Comparison of ENCODE assay signal across 9 mouse cellular contexts in genomic region chr8:36361255-36361654, GRCm38 (mm10).
DNase-seq lines count a peak whose midpoint lies in the region; ATAC-seq and TF ChIP-seq lines count a peak whose summit lies in the region.
"Had no signal": no experiment of that assay in that cellular context is flagged by ENCODE, and none has a peak within 500 bp of the region (broad histone marks: within the 10 kb centered on the region; RNA-seq: fewer than 3 reads in every experiment).

No protein-coding gene starts in this region.

- TF ChIP-seq POLR2A in brain, embryonic 14.5 days (IDR thresholded peaks at IDR 0.05; ENCODE audit: borderline replicate concordance, extremely low read depth, insufficient read depth, insufficient read length, poor library complexity, severe bottlenecking): no peak

- H3K36me3 ChIP-seq in hindbrain, embryonic 11.5 days (ENCODE audit: control insufficient read depth, insufficient read depth, low read length): no peaks in the 10 kb centered on the region
- no peaks in the 10 kb centered on the region for H3K36me3 ChIP-seq in hindbrain, embryonic 12.5 days
- H3K36me3 ChIP-seq in forebrain, embryonic 12.5 days (replicated peaks): no peaks in the 10 kb centered on the region
- no peaks in the 10 kb centered on the region for H3K36me3 ChIP-seq in hindbrain, postnatal 0 days (ENCODE audit: insufficient read depth, low read length)
- no peaks in the 10 kb centered on the region for H3K36me3 ChIP-seq in midbrain, embryonic 11.5 days (ENCODE audit: control insufficient read depth, insufficient read depth, low read length)

- DNase-seq in hindbrain, embryonic 11.5 days (ENCODE audit: low spot score): peak; percentile 88
- peak; percentile 87 for DNase-seq in brain, embryonic 14.5 days (ENCODE audit: low read depth)
- peak; percentile 85 for DNase-seq in hindbrain, postnatal 0 days (ENCODE audit: low spot score)
- DNase-seq in left cerebral cortex, adult 2 months (ENCODE audit: extremely low spot score in 1 of 2, low spot score in 2 of 2): peak; percentile 78
- DNase-seq in midbrain, embryonic 11.5 days (ENCODE audit: low spot score, missing footprints): peak; percentile 95
- DNase-seq in spleen, postnatal 36 days (ENCODE audit: low spot score in 2 of 2): peak; percentile 9 to 13

- no peak overlapping the region for H3K9ac ChIP-seq in hindbrain, embryonic 11.5 days (ENCODE audit: low read depth, low read length)
- H3K9ac ChIP-seq in hindbrain, embryonic 12.5 days: no peak overlapping the region
- H3K9ac ChIP-seq in forebrain, embryonic 12.5 days: no peak overlapping the region
- no peak overlapping the region for H3K9ac ChIP-seq in hindbrain, postnatal 0 days (replicated peaks; ENCODE audit: low read length)
- H3K9ac ChIP-seq in midbrain, embryonic 11.5 days (ENCODE audit: low read length): no peak overlapping the region

- intact Hi-C loops in left cerebral cortex, adult 2 months (cut with DNase I): loop anchor here (1.0 to 5.0 kb wide), 2 partner anchors 162 to 701 kb away; no protein-coding TSS in a partner anchor

- no peak; the same call in 1 of the 2 replicates for ATAC-seq in hindbrain, embryonic 11.5 days (ENCODE audit: low FRiP score)
- no peak for ATAC-seq in hindbrain, embryonic 12.5 days (ENCODE audit: low FRiP score)
- ATAC-seq in forebrain, embryonic 12.5 days (ENCODE audit: low FRiP score): peak; percentile 51; the same call in 1 of the 2 replicates
- no peak; the same call in 1 of the 2 replicates for ATAC-seq in hindbrain, postnatal 0 days
- 0 out of 2 replicates have a peak, but pooled peaks have one; percentile 55 for ATAC-seq in midbrain, embryonic 11.5 days (ENCODE audit: low FRiP score)

- no peak overlapping the region for H3K4me3 ChIP-seq in hindbrain, embryonic 11.5 days (ENCODE audit: low read depth, low read length)
- no peak overlapping the region for H3K4me3 ChIP-seq in hindbrain, embryonic 12.5 days
- H3K4me3 ChIP-seq in forebrain, embryonic 12.5 days (replicated peaks): no peak overlapping the region
- H3K4me3 ChIP-seq in hindbrain, postnatal 0 days (ENCODE audit: low read length): no peak overlapping the region
- no peak overlapping the region for H3K4me3 ChIP-seq in left cerebral cortex, adult 2 months
- H3K4me3 ChIP-seq in midbrain, embryonic 11.5 days (ENCODE audit: low read depth, low read length): no peak overlapping the region
- H3K4me3 ChIP-seq: megakaryocyte, embryonic 14.5 days had no signal

- no peaks in the 10 kb centered on the region for H3K27me3 ChIP-seq in hindbrain, embryonic 11.5 days (ENCODE audit: control insufficient read depth, insufficient read depth, low read length)
- H3K27me3 ChIP-seq in hindbrain, embryonic 12.5 days: no peaks in the 10 kb centered on the region
- no peaks in the 10 kb centered on the region for H3K27me3 ChIP-seq in forebrain, embryonic 12.5 days
- H3K27me3 ChIP-seq in hindbrain, postnatal 0 days (ENCODE audit: insufficient read depth, low read length): no peaks in the 10 kb centered on the region
- no peaks in the 10 kb centered on the region for H3K27me3 ChIP-seq in midbrain, embryonic 11.5 days (ENCODE audit: control insufficient read depth, insufficient read depth, low read length)

- H3K9me3 ChIP-seq in hindbrain, embryonic 11.5 days (ENCODE audit: control insufficient read depth, low read length): no peaks in the 10 kb centered on the region
- H3K9me3 ChIP-seq in hindbrain, embryonic 12.5 days (replicated peaks): no peaks in the 10 kb centered on the region
- no peaks in the 10 kb centered on the region for H3K9me3 ChIP-seq in forebrain, embryonic 12.5 days
- H3K9me3 ChIP-seq in hindbrain, postnatal 0 days (ENCODE audit: low read length): no peaks in the 10 kb centered on the region
- no peaks in the 10 kb centered on the region for H3K9me3 ChIP-seq in midbrain, embryonic 11.5 days (ENCODE audit: control insufficient read depth, low read length)
- H3K9me3 ChIP-seq: megakaryocyte, embryonic 14.5 days had no signal

- no peak overlapping the region for H3K27ac ChIP-seq in hindbrain, embryonic 11.5 days (ENCODE audit: low read depth, low read length)
- H3K27ac ChIP-seq in hindbrain, embryonic 12.5 days: no peak overlapping the region
- no peak overlapping the region for H3K27ac ChIP-seq in forebrain, embryonic 12.5 days
- no peak overlapping the region for H3K27ac ChIP-seq in hindbrain, postnatal 0 days
- H3K27ac ChIP-seq in left cerebral cortex, adult 2 months: no peak overlapping the region
- no peak overlapping the region for H3K27ac ChIP-seq in midbrain, embryonic 11.5 days (ENCODE audit: low read depth, low read length)

- peak; percentile 69; the same call in 1 of the 2 replicates for TF ChIP-seq CTCF in brain, embryonic 14.5 days (IDR thresholded peaks at IDR 0.05; ENCODE audit: borderline replicate concordance, extremely low read depth, insufficient read depth, insufficient read length)
- peak; percentile 75 for TF ChIP-seq CTCF in hindbrain, postnatal 0 days (IDR thresholded peaks at IDR 0.05; ENCODE audit: low read depth)
- TF ChIP-seq CTCF in left cerebral cortex, adult 2 months (IDR thresholded peaks at IDR 0.05): peak; percentile 92

- H3K4me2 ChIP-seq in hindbrain, embryonic 11.5 days (replicated peaks; ENCODE audit: low read depth, low read length): no peak overlapping the region
- H3K4me2 ChIP-seq in hindbrain, embryonic 12.5 days (replicated peaks): no peak overlapping the region
- H3K4me2 ChIP-seq in forebrain, embryonic 12.5 days: no peak overlapping the region
- no peak overlapping the region for H3K4me2 ChIP-seq in hindbrain, postnatal 0 days (ENCODE audit: low read depth, low read length)
- no peak overlapping the region for H3K4me2 ChIP-seq in midbrain, embryonic 11.5 days

- H3K4me1 ChIP-seq in hindbrain, embryonic 11.5 days (replicated peaks; ENCODE audit: control insufficient read depth, insufficient read depth, low read length): no peaks in the 10 kb centered on the region
- H3K4me1 ChIP-seq in hindbrain, embryonic 12.5 days: no peaks in the 10 kb centered on the region
- H3K4me1 ChIP-seq in forebrain, embryonic 12.5 days: no peaks in the 10 kb centered on the region
- H3K4me1 ChIP-seq in hindbrain, postnatal 0 days (ENCODE audit: insufficient read depth, low read length): no peaks in the 10 kb centered on the region
- H3K4me1 ChIP-seq in midbrain, embryonic 11.5 days (ENCODE audit: control insufficient read depth, insufficient read depth, low read length): no peaks in the 10 kb centered on the region
- H3K4me1 ChIP-seq: megakaryocyte, embryonic 14.5 days had no signal

- 24% methylated on average over 2 of the region's 2 CpGs for WGBS in hindbrain, embryonic 11.5 days
- WGBS in hindbrain, embryonic 12.5 days: 21% methylated on average over 2 of the region's 2 CpGs
- 14% methylated on average over 2 of the region's 2 CpGs for WGBS in forebrain, embryonic 12.5 days
- WGBS in hindbrain, postnatal 0 days: 17% methylated on average over 2 of the region's 2 CpGs
- WGBS in midbrain, embryonic 11.5 days: 25% methylated on average over 2 of the region's 2 CpGs

Comparison
In these comparisons a context has a peak if more than half of its experiments do, and no peak if none do; other contexts are left out.
1. ATAC-seq: peak in forebrain, embryonic 12.5 days (single experiment) and midbrain, embryonic 11.5 days (single experiment); none in hindbrain, embryonic 11.5 days (single experiment), hindbrain, embryonic 12.5 days (single experiment) and hindbrain, postnatal 0 days (single experiment).
2. DNase-seq: peak in every context shown above with its lines; median percentile 95 in midbrain, embryonic 11.5 days; 88 in hindbrain, embryonic 11.5 days; 87 in brain, embryonic 14.5 days; 85 in hindbrain, postnatal 0 days; 78 in left cerebral cortex, adult 2 months; 11 in spleen, postnatal 36 days.
3. Peak in every context shown above with its lines, with median percentiles within 50 percentile points of each other: CTCF ChIP-seq.